Mouse (Mus musculus) thymus, postnatal 4 days (tissue): ENCODE measurements at regions not wholly inside any gene's neighbourhood (a gene's known extent, or its start where the extent isn't known, plus 50 kb on each side); places are given as distances from the start of the nearest gene placed in this dataset.

Experiments used
- DNase-seq: peaks from one replicate; pipeline ENCODE4 v3.0.0; 2021

DNA sequence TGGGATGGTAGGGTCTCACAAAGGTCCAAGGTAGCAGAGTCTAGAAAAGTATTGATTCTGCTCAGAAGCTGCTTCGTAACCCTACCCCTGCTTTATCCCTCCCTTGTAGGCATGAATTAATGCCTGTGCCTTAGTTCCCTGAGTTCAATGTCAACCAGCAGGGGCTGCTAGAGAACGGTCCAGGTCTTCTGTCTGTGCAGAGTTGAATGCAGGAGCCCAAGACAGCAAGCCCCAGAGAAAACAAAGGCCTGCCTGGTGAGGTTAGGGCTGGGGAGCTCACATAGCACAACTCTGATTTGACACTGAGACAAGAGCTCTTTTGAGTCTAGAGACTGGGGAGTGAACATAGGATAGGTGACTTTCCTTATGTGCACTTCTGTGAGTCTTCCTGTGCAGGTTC is 56.6 kb downstream of the Olig3 start:
- peak; percentile 71 for DNase-seq

DNA sequence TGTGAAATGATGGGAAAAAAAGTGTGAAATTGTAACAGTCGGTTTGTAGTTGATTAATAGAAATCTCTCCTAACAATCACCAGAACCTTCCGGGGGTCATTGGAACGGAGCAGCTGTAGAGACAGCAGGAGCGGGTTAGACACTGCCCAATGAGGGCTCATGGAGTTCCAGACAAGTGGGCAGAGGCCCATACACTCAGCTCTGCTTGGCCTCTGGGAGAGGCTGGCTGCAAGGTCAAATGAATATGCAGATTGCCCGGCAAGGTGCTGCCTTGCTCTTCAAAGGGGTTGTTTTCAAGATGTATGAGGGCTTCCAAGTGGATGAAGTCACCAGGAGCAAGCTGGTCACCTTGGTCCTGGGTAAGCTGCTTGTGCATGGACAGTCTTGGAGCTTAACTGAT is 57.6 kb downstream of the Olig3 start:
- no peak for DNase-seq

DNA sequence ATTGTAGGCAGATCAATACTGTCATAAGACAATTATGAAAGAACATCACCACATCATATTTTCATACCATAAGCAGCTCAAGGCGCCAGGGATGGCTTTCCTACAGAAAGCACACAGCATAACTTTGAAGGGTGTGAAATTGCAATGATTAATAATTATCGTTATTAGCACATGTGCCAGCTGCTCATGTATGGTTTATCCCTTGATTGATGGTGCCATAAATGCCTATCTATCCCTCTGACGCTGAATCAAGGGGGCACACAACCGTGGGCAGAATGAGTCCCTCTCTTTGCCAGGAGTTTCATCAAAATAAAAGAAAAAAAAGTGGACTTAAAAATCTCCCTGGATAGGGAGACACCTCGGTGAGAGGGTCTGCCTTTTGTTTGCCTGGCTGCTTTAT is 58.5 kb downstream of the Olig3 start:
- no peak for DNase-seq

DNA sequence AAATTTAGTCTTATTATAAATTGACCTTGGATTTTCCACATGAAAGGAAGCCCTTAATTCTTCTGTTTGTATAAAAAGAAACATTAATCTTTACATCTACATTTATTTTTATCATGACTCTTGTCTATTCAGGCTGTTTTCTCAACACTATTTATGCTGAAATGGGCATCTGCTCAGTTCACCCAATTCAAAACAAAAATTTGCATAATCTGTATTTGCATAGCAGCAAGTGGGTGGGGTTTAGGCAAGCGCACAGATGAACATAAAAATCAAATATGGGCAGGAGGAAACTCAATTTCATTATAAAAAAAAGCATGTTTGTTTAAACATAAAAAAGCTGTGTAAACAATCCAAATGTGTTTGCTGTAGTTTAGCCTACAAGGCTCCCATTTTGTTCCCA is 67.7 kb downstream of the Olig3 start:
- DNase-seq, result no peak

DNA sequence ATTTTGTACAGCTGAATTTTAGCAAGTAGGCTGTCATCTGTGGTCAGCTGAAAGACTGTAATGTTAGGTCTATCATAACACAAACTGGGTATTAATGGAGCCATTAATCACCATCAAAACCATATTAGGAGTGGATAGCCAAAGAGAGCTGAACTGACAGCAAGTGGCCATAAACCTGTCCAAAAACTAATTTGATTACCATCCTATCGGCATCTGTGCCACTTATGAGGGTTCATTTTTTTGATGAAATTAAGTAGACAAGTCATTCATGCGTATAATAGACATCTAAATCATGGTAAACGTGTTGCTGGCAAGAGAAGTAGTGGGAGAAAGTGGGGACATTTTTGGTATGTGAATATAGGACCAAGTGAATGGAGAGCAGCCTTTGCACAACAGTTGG is 68.6 kb downstream of the Olig3 start:
- DNase-seq, result no peak

DNA sequence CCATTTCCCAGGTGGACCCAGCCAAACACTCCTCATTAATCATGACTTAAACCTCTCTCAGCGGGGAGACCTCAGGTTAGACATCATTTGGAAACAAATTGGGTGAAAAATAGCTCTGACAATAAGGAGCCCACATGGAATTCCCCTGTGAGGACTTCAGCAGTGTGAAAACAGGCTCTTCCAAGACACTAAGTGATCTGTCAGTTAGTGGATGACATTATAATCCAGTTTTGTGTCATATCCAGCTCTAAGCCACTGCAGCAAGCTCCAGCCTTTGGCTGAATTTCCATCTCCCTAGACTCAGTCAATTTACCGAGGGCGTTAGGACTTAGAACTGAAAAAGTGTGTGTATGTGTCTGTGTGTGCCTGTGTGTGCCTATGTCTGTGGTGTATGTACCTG is 70.5 kb downstream of the Olig3 start:
- no peak for DNase-seq

DNA sequence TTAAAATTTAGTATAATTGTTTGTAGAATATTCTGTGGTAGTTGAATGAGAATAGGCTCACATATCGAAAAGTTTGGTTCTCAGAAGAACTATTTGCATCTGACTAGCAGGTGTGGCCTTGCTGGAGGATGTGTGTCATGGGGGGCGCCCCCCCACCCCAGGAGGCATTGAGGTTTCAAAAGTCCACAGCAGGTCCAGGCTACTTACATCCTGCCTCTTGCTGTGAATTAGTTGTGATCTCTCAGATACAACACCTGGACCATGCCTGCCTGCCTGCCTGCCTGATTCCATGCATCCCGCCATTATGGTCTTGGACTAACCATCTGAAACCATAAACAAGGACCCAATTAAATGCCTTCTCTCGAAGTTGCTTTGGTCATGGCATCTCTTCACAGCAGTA is 76.2 kb downstream of the Olig3 start:
- DNase-seq, result no peak

DNA sequence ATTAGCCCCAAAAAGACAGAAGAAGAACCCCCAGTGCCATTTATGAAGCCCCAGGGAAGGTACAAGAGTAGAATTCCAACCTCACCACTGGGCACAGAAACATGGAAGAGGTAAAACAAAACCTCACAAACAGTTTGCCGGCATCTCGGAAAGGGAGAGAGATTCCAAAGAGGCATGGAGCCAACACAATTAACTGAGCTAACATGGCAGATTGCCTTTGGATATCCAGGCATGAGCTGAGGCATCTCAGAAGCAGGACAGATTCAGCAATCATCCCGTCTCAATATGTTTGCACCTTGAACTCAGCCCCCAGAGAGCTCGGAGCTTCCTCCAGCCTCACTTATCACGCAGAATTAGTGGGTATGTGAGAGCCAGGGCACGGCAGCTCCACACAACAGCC is 78.3 kb downstream of the Olig3 start:
- DNase-seq, result no peak

DNA sequence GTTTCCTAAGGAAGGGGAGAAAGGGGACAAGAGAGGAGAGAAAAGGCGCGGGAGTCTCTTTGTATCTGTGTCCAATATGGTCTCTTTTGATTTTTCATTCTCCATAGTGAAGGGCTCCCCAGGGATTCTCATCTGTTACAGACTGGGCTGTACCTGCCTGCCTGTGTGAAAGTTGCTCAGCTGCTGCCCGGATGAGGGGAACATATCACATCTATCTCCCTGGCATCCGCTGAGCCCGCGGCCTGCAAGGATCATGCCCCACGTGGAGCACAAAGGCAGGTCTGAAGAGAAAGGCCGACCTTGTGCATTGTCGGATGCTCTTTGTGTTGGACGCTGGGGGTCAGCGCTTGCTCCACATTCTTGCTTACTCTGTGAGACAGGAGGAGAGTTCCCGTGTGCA is 85.5 kb downstream of the Olig3 start:
- DNase-seq, result no peak

DNA sequence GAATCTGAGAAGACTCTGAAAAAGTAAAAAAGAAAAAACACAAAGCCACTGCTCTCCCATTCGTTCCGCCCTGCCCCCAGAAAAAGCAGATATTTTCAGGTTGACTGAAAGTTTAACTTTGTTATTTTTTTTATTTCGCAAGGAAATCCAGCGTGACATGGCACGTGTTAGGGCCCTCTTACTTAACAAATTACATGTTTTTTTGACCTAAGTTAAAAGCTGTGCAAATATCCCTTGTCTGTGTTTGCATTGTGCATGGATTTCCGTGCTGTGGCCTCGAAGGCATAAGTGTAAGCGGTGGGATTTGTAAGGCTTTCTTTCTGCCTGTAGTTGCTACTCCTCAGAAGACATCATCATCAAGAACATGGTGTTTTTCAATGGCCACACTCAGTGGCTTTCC is 87.2 kb downstream of the Olig3 start:
- no peak for DNase-seq

DNA sequence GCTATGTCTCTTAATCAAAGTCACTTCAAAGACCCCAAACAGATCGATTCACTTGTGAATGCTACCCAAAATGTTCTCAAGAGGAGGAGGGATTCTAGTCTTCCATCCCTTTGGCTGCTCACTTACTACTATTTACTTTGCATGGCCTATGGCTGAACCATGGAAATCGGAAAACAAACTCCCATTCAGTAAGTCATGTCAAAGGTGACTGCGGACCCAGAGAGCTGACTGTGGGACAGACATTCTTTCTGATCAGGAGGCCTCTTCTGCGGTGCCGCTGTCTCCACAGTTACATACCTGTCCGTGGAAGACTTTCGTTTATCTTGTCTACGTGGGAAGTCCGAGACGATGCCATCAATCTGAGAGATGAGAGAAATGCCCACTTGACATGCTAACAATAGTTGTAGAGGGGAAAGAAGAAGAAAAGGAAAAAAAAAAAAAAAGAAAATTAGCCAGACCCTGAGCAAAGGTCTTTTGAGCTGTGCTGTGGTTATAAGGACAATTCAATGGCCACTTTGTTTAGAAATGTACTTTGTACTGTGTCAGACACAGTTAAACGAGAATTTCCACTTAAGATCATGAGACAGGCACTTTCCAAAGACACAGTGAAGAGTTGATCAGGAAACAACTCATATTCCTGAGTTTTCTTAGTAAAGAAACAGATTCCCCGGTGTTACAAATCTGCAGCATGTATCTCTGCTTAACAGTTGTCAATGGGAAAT is 92.7 kb downstream of the Olig3 start:
- DNase-seq, result no peak

DNA sequence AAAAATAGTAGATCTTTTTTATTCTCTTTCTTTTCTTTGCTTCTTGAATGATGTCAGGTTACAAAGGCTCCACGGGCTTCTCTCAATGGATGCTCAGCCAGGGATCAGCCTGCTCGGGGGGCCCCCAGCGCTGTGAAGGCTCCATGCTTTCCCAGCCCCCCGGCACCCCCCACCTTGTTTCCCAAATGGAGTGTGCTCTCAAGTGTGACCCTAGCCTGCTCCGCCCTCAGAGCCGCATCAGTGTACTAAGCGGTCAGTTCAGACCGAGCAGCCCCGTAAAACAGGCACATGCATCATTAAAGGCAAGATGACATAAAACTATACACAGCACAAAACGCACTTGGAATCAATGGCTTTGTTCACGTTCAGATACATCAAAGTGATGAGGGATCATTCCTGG is 102.7 kb downstream of the Olig3 start:
- DNase-seq, result no peak

DNA sequence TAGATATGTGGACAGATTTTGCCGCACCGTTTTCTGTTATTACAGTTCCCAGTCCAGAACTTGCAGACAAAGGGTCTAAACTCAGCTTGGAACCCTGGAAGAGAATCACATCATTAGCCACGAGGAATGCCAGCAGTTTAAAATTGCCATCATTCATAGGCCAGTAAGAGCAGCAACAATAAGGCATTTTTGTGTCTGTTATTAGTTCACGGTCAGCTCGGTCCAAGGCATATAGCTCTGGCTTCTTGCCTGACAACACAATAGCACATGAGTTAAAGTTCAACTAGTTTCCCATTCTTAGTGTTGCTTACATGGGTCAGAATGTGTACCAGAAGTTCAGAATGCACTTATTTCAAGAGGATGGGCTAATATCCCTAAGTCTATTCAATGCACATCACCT is 103.4 kb downstream of the Olig3 start:
- DNase-seq, result no peak

DNA sequence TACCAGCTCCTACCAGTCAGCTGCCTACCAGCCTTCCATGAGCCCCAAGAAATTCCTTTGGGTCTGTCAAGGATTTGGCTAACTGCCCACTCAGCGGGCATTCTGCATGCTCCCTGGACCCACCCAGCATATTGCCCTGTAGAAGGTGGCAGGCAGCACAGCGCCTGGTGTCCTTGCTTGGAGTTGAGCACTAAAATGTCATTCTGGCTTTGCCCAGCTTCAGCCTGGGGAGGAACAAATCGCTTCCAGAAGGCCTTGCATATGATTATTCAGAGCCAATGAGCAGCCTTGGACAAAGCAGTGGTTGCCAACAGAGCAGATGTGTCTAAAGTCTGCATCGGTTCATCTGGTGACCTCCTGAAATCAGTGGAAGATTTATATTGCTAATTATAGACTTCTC is 103.8 kb downstream of the Olig3 start:
- DNase-seq, result no peak

DNA sequence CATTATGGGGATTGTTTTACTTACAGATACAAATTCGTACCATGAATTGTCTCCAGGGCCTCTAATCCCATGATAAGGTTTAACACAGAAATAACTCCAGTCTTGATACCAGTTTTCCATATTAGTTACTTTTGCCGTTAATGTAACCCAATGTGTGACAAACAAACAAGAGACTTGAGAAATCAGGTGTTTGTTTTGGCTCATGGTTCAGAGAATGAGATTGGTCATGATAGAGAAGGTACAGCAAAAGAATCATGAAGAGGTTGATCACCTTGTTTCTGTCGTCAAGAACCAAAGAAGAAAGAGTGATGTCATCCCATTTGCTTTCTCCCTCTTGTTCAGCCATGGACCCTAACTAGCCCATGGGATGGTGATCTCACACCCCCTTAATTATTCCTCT is 107.5 kb downstream of the Olig3 start:
- DNase-seq, result no peak

DNA sequence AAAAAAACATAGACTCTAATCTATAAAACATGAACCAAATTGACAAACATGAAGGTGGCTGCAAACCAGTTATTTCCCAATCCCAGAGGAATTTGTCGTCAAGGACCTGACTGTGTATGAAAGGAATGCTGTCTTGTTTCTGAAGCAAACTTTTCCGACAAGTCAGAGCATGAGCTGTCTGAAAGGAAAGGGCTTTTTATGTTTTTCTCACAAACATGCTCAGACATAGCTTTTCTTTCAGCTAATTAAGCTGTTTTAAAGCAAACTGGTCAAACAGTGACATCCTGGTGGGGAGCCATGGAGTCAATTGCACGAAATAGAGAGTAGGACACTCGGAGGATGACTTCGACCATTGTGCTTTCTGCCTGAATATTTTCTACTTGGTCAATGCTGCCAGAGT is 108.2 kb downstream of the Olig3 start:
- no peak for DNase-seq

DNA sequence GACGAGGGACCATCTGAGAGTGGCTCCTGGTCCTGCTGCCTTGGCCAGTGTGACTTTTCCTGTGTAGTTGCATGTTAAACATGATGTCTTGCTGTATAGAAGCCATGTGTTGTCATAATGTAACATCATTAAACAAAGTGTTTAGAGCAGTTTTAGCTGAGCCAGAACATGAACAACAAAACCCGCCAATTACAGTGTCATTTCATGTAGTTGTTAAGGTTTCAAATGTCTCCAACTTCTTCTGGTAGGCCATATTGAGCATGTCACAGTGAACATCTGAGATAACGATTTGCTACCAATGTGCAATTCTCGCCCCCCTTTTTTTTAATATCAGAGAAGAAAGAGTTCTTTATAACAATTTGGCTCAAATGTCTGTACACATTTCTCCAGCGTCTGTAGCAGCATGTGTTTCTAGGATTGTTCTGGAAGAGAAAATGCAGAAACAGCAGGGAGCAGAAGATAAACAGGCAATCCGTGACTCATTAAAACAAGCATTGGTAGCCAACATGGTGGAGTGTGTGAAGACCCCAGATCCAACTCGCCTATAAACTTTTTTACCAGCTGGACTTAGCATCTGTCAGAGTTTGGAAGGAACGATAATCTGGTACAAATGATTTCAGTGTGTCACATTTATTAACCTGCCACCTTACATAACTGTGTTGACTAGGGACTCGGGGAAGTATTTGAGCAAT is 115.2 kb downstream of the Olig3 start:
- DNase-seq, result no peak

DNA sequence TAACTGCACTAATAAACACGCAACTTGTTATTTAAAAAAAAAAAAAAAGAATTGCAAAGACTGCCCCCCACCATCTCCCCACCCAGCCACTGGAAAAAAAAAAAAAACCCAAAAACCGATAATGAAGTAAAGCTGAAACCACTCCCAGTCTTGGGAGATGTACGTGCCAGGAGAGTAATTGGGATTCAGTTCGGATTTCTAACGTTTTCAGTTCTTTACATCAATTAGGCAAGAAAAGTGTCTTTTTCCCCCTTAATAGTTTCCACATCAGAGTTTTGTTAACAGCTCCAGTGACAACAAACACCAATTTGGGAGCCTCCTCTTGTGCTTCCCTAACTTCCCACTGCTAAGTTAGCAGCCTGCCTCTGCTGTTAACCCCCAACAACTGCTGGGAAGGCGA is 115.7 kb downstream of the Olig3 start:
- no peak for DNase-seq

DNA sequence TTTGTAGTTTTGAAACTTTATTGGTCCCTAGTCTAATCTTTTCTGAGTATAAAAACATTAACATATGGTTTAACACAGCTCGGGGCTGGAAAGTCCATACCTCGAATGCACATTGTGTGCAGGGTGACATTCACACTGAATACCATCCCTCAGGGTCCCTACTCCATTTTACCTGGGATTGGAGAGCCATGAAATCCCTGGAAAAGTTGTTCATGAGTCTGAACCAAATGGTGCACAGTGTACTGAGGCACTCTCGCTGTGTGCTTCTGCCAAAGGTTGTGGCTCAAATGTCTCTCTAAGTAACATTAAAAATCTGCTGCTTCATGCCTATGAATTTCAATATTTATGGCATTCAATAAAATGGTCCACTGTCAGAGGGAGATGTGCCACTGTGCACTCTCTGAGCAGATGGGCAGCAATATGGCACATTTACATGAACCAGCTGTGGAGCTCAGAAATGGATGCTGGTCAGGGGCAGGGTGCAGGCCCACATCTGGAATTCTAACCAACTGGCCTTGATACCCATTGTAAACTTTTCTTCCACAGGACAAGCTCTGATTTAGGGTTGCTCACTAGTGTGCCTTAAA is 116.7 kb downstream of the Olig3 start:
- no peak for DNase-seq

DNA sequence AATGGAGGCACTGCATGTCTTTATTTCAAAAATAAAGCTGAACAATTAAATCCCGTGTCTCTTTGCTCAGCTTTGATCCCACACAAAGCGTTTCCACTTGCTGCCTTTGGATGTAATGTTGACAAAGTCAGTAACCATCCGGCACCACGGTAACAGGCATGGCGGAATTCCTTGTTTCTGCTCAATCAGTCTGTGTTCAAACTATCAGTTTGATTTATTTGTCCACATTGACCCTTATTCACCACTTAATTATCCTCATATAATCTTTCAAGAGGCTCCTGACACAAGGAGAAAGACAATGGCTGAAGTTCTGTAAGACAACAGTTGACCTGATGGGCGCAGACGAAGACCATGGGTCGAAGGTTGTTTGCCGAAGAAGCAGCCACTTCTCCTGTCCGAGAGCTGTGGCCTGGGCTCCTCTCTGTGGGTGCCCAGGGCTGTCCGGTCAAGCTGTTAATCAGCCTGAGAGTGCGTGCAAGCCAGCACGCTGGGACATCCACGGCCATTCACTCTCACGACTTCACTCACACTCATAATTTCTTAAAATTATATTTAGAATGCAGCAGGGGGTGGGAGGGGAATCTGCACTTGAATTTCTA is 106.1 kb upstream of the Ifngr1 start:
- no peak for DNase-seq

DNA sequence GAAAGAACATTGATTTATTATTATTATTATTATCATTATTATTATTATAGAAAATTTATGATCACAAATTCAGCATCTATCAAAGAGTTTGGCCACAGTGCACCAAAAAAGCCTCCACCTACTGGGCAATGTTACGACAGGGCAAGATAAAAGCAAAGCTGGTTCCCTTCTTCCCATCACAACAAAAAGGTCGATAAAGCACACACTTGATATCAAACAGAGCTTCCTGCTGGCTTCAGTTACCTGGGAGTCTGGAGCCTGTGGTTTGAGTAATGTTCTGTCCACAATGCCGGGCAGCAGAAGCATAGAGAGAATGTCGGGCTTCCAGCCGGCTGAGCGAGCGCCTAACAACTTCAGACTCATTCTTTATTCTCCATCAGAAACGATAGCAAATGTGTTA is 101.2 kb upstream of the Ifngr1 start:
- no peak for DNase-seq

DNA sequence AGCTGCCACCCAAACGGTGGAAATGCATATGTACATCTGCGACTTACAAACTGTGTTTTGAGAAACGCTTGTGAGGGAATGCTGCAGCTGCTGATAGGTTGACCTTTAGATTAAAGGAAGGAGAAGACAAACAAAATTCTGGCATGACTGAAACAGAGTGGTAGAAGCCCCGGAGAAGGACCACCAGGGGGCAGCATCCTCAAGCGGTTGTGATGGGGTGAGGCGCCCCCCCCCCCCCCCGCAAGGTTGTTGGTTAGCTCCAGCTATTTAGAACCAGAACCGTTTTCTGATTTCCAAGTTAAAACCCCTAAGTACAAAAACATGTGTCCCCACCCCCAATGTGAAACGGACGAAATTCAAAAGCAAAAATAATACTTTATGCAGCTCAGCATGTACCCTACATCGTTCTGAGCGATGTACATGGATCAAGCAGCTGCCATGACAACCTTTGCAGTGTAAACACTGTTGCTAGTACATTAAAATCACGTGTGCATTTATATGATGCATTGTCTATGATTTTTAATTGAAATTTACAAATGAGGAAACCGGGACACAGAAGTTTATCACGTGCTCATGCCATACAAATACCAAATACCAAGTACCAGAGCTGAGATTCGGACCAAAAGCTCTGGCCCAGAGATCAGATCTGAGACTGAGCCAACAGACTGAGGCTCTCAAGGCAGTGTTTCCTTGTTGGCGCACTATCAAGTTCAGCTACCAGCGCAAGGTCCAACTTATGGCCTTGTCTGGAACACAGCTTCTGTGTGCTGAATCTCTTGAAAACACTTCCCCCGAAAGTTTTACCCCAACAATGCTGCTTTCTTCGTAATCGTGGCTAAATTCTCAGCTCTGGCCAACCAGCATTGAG is 100.0 kb upstream of the Ifngr1 start:
- peak; percentile 94 for DNase-seq

DNA sequence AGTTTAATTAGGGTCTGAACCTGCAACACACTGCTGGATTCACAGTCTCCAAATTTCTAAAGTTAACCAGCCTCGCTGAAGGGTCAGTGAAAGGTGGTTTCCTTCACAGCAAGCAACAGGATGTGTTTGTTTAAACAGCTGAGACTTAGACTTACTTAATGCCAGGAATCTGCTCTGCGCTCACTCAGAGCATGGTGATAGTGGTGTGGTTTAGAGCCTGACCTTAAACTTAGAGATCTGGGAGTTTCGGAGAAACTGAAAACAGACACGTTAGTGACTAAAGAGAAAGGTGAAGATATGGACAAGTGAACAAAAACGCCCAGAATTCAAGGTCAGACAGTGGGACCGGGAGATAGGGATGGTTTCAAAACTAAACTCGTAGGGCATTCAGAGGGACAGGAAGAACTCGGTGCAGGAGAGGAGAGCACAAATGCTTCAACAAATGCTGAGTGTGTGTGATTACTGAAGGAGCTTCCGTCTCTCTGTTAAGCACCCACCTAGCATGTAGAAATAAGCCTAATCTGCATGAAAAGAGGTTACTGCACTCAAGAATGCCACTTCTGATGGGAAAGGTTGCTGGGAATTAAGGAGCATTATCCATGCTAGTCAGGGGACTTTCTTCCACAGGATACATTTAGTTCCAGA is 97.2 kb upstream of the Ifngr1 start:
- DNase-seq, result no peak
